Mouse (Mus musculus) limb, embryonic 14.5 days (tissue): Measurements from ENCODE around the gene Fam186b. TPM values are rescaled to one million over a fixed set of nuclear protein-coding genes. Genes with fewer than 3 reads are reported as not detected.

ENCODE experiments used
- ATAC-seq: fragments of 200-750 bp; cut with Nextera tagmentation; 2 replicates; pipeline ENCODE4 v1.8.0; 2017; ENCODE audit warnings: low read depth, moderate number of reproducible peaks, moderate TSS enrichment; ENCODE audit not compliant: low FRiP score
- DNase-seq: peaks from one replicate; pipeline ENCODE4 v3.0.0-alpha.2; 2015; ENCODE audit warnings: low spot score
- H3K27ac ChIP-seq: fragments of 300-500 bp; sonication (generic); replicated peaks from 2 replicates; pipeline ENCODE4 v1.5.1; 2014; ENCODE audit warnings: low read depth, mild to moderate bottlenecking, low read length, moderate library complexity, mixed read lengths
- H3K27me3 ChIP-seq: fragments of 300-500 bp; sonication (generic); 2 replicates; pipeline ENCODE4 v1.6.1; 2014; ENCODE audit warnings: low read length, mixed read lengths; ENCODE audit not compliant: control insufficient read depth, insufficient read depth
- H3K36me3 ChIP-seq: fragments of 300-500 bp; sonication (generic); 2 replicates; pipeline ENCODE4 v1.6.1; 2014; ENCODE audit warnings: mild to moderate bottlenecking, low read length, moderate library complexity, mixed read lengths; ENCODE audit not compliant: control insufficient read depth, insufficient read depth
- H3K4me1 ChIP-seq: fragments of 300-500 bp; sonication (generic); 2 replicates; pipeline ENCODE4 v1.6.1; 2014; ENCODE audit warnings: antibody characterized with exemption, low read length, mixed read lengths; ENCODE audit not compliant: control insufficient read depth, insufficient read depth
- H3K4me2 ChIP-seq: fragments of 300-500 bp; sonication (generic); replicated peaks from 2 replicates; pipeline ENCODE4 v1.6.1; 2014; ENCODE audit warnings: low read depth, mild to moderate bottlenecking, low read length, moderate library complexity; ENCODE audit not compliant: severe bottlenecking
- H3K4me3 ChIP-seq: fragments of 300-500 bp; sonication (generic); replicated peaks from 2 replicates; pipeline ENCODE4 v1.5.1; 2014; ENCODE audit warnings: low read length
- H3K9ac ChIP-seq: fragments of 300-500 bp; sonication (generic); 2 replicates; pipeline ENCODE4 v1.6.1; 2014; ENCODE audit warnings: mild to moderate bottlenecking, low read depth, low read length, moderate library complexity; ENCODE audit not compliant: severe bottlenecking
- H3K9me3 ChIP-seq: fragments of 300-500 bp; sonication (generic); 2 replicates; pipeline ENCODE4 v1.6.1; 2016; ENCODE audit warnings: low read length; ENCODE audit not compliant: control insufficient read depth
- POLR2A ChIP-seq: fragments of 200-500 bp; IDR thresholded peaks from 2 replicates; pipeline ENCODE4 v1.8.0; 2012; ENCODE audit warnings: inconsistent platforms, mild to moderate bottlenecking, moderate library complexity, borderline replicate concordance; ENCODE audit not compliant: insufficient read depth, insufficient read length; ENCODE audit errors: extremely low read depth
- WGBS: fragments of 180-500 bp; shearing (Covaris S2); extraction: QIAGEN DNeasy Blood & Tissue Kit; methylation state at CpG from one replicate; pipeline ENCODE4 v1.1.7; 2014; 5-methylcytosine and 5-hydroxymethylcytosine counted together
- polyA plus RNA-seq, 2 experiments: library from polyadenylated mRNA; depleted of rRNA in 1 of 2; stranded (reverse) in 1 of 2; unstranded in 1 of 2; fragments of >200 nt; fragmentation: Nextera tagmentation in 1 of 2; extraction: Ambion mirVana in 1 of 2; gene quantifications; 2 replicates each; pipeline versions ENCODE4 v1.2.1 to v1.2.3; 2012 to 2014

The Fam186b gene
- polyA plus RNA-seq, 2 experiments = 0.19 to 0.32 TPM

DNA sequence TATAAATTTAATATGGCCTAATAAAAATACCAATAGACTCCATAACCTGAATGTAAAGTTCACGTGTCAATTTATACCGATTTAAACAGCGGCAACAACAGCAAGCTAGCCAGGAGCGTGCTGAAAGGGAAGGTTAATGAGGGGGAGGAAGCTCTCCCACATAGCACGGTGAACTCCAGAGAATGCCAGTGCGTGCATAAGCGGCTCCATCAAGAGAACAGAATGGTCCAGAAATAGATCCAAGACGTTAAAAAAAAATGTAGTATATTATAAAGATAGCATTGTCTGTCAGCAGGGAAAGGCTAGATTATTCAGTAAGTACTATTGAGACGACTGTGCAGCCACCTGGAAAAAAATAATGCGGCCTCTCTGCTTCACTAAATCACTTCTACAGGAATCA is 33.0 kb downstream of the Fam186b start:
- no peak overlapping the region for H3K4me3 ChIP-seq
- 36% methylated on average over 10 of the region's 10 CpGs for WGBS
- H3K9ac ChIP-seq = no peak overlapping the region
- H3K4me1 ChIP-seq = no peaks in the 10 kb centered on the region
- H3K9me3 ChIP-seq = no peaks in the 10 kb centered on the region
- ATAC-seq = no peak
- H3K27me3 ChIP-seq = no peaks in the 10 kb centered on the region
- DNase-seq = no peak
- no peak overlapping the region for H3K27ac ChIP-seq
- no peaks in the 10 kb centered on the region for H3K36me3 ChIP-seq
- TF ChIP-seq POLR2A = no peak
- no peak overlapping the region for H3K4me2 ChIP-seq

- no peaks in the 10 kb centered on the region for H3K27me3 ChIP-seq
- no peak for TF ChIP-seq POLR2A
- no peak overlapping the region for H3K27ac ChIP-seq
- H3K4me1 ChIP-seq = no peaks in the 10 kb centered on the region
- no peaks in the 10 kb centered on the region for H3K9me3 ChIP-seq
- H3K4me3 ChIP-seq = no peak overlapping the region
- no peak for ATAC-seq
- peak overlapping the region; percentile 36 for H3K4me2 ChIP-seq
- no peak overlapping the region for H3K9ac ChIP-seq
- peak; percentile 44 for DNase-seq
- 4% methylated on average over 10 of the region's 10 CpGs for WGBS
- no peaks in the 10 kb centered on the region for H3K36me3 ChIP-seq
Observed at GRCm38 (mm10) chr15:99259730-99260252, 35.9 kb downstream of the Fam186b start.

GRCm38 (mm10) chr15:99259167-99259729 is 36.4 kb downstream of the Fam186b start:
- WGBS = 75% methylated on average over 8 of the region's 8 CpGs
- Histone ChIP-seq H3K27ac (no peak overlapping the region), H3K9me3 (no peaks in the 10 kb centered on the region), H3K36me3 (no peaks in the 10 kb centered on the region), H3K4me2 (0 out of 2 replicates have a peak overlapping the region, but pooled peaks have one; percentile 25), H3K4me1 (no peaks in the 10 kb centered on the region), H3K9ac (no peak overlapping the region), H3K4me3 (no peak overlapping the region), H3K27me3 (no peaks in the 10 kb centered on the region)
- DNase-seq (no peak), ATAC-seq (no peak)
- no peak for TF ChIP-seq POLR2A

DNA sequence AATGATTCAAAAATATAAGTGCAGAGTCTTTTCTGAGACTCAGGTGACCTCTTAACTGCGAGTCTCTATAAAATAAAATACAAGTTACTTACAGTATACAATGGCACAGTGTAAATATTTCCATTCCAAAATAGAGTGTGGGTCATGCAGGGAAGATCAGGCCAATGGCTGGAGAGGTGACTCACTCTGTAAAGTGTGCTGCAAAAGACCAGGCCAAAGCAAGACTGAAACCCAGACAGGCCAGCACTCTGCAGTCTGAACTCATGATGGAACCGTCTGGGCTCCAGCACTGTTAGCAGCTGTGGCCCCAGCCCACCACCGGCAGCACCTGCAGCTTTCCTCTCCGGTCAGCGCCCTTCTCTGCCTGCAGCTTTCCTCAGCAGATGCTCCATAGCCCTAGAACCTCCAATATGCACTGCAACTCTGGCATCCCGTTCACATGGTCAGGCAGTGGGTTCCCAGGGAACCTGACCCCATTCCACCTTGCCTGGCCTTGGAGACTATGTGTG is 40.4 kb downstream of the Fam186b start:
- Histone ChIP-seq H3K36me3 (no peaks in the 10 kb centered on the region), H3K4me3 (no peak overlapping the region), H3K9me3 (no peaks in the 10 kb centered on the region), H3K27me3 (no peaks in the 10 kb centered on the region), H3K4me1 (peaks cover 7% of the 10 kb centered on the region; the same call in 1 of the 2 replicates), H3K9ac (no peak overlapping the region), H3K27ac (no peak overlapping the region), H3K4me2 (no peak overlapping the region)
- no peak for ATAC-seq
- DNase-seq = no peak
- WGBS = 79% methylated on average over 6 of the region's 6 CpGs
- TF ChIP-seq POLR2A = no peak

- H3K27ac ChIP-seq = no peak overlapping the region
- no peaks in the 10 kb centered on the region for H3K9me3 ChIP-seq
- H3K36me3 ChIP-seq = peaks cover 6% of the 10 kb centered on the region; the same call in 1 of the 2 replicates
- no peaks in the 10 kb centered on the region for H3K27me3 ChIP-seq
- WGBS = 82% methylated on average over 2 of the region's 2 CpGs
- no peak for TF ChIP-seq POLR2A
- no peak for ATAC-seq
- H3K9ac ChIP-seq = no peak overlapping the region
- H3K4me2 ChIP-seq = no peak overlapping the region
- H3K4me1 ChIP-seq = peaks cover 7% of the 10 kb centered on the region; the same call in 1 of the 2 replicates
- H3K4me3 ChIP-seq = no peak overlapping the region
- no peak for DNase-seq
Observed at GRCm38 (mm10) chr15:99254477-99255005, 41.1 kb downstream of the Fam186b start.
